Mouse (Mus musculus) urinary bladder, adult 18-20 months (tissue): ENCODE measurements at regions not wholly inside any gene's neighbourhood (a gene's known extent, or its start where the extent isn't known, plus 50 kb on each side); places are given as distances from the start of the nearest gene placed in this dataset.

ENCODE experiments used
- DNase-seq, 2 experiments: peaks; one replicate each; pipeline ENCODE4 v3.0.0; 2022; ENCODE audit warnings: low spot score in 2 of 2, mixed read lengths in 2 of 2

DNA sequence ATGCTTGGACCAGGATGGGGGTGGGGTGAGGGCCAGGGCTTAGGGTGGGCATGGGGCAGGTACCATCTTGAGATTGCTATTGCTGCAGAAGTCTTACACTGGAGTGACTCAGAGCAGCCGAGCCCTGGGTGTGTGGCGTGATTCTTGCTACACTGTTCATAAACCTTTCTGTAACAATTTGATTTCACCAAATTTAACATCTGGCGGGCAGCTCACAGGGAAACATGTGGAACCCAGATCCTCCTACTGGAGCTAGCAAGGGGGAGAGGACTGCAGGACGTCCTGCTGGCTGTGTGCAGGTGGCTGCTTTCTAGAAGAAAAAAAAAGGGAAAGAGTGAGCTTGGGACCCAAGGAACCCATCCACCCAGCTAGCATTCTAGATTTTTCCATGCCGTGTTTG, 719.7 kb downstream of the Vrk1 start:
- no peak for DNase-seq

GRCm38 (mm10) chr12:106732108-106732857, 722.3 kb downstream of the Vrk1 start:
- DNase-seq, result no peak

DNA sequence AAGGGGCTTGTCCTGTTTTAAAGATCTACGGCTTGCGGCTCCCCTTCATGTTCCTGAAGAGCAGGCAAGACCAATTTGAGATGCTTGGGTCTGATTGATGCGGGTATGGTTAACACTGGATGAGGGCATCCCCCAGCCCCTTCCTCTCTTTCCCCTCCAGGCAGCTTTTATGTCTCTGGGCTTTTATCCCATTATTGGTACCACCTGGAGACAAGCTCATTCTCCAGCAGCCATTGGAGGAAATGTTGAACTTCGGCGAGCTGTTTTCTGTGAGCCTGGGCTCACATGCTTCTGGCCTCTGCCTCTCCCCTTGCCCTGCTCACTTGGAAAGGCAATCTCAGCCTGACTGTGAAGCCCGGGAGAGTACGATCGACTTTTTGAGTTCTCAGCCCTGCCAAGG, 738.7 kb downstream of the Vrk1 start:
- no peak for DNase-seq

DNA sequence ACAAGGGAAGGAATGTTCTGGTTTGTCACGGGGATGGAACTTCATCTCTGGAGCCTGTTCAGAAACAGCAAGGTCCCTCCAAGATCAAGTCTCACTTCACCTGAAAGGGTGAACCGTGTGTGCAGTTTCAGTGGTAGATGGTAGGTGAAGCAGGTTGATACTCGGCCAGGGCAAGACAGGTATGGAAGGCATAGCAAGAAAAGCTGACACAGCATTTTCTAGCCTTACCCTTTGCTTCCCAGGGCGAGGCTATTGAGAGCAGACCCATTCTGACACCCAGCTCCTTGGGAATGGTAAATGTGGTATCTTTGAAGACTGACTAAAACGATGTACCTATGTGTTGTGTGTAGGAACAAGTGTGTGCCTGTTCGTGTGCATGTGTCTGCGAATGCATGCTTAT, 724.9 kb upstream of the 3110018I06Rik start:
- no peak for DNase-seq

- DNase-seq, result no peak
Measured at GRCm38 (mm10) chr12:106764516-106764915, 723.9 kb upstream of the 3110018I06Rik start.

- no peak for DNase-seq
Measured at GRCm38 (mm10) chr12:106773536-106773935, 714.9 kb upstream of the 3110018I06Rik start.

DNA sequence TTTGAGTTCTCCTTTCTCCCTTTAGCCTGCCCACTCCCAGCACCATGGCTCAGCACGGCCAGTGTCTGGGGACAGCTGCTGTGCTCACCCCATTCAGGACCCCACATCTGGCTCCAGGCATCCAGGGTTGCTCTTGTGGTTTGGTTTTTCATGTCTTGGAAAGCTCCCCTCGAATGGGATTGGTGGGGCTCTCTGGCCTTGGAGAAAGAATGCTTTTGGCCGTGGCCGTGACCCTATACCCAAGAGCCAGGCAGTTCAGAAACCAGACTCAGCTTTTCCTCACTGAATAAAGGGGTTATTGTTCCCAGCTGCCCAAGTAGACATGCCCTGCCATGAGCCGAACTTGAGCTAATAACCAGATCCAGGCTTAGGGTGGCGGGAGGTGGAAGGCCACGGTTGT, 691.8 kb upstream of the 3110018I06Rik start:
- DNase-seq, result no peak

- DNase-seq, result no peak
Measured at GRCm38 (mm10) chr12:106819736-106820135, 668.7 kb upstream of the 3110018I06Rik start.

DNA sequence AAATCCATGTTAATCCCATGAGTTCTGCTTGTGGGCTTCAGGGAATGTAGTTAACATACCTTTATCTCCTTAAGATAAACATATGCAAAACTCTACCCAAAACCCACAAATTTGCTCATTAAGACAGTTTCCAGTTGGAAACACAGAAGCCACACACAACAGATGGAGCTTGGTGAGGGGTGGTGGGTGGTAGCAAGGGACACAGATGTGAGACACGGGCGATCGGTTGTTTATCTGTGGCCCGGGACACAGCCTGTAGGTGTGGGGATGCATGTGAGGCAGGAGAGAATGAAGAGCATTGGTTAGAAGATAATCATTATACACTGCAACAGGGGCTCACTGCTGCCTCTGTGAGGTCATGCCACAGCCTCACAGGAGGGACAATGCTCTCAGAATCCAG, 666.1 kb upstream of the 3110018I06Rik start:
- DNase-seq, result no peak

DNA sequence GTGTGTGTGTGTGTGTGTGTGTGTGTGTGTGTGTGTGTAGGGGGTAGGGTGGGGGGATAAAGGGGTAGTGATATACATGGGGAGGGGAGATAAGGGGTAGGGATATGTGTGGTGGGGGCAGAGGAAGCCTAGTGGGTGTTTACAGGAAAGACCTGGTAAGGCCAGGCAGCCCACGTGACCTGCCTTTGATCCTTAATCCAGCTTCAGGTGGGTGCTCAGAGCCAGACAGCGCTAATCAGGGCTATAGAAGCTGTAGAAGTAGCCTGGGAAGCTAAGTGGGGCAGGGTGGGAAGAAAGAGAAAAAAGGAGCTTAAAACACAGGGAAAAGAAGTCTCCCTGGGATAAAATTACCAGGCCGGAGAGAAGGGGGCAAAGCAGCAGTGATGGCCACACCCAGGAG, 659.9 kb upstream of the 3110018I06Rik start:
- DNase-seq, result no peak

DNA sequence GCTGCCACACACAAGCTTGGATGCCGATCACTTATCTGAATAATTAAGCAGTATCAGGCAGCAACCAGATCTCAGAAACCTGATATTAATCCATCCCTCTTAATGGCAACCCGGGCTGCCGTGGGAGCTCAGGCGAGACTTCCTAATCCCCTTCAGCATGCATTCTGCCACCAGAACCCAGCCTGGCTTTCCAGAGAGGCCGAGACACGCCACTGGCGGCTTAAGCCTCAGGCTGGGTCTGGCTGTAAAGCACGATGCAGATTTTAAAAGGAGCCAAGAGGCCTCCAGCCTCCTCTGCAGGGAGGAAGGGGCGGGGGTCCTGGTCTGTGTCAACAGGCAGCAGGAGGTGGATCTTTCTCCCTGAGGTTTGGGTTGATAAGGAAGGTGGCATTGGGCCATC, 659.1 kb upstream of the 3110018I06Rik start:
- DNase-seq, result no peak

DNA sequence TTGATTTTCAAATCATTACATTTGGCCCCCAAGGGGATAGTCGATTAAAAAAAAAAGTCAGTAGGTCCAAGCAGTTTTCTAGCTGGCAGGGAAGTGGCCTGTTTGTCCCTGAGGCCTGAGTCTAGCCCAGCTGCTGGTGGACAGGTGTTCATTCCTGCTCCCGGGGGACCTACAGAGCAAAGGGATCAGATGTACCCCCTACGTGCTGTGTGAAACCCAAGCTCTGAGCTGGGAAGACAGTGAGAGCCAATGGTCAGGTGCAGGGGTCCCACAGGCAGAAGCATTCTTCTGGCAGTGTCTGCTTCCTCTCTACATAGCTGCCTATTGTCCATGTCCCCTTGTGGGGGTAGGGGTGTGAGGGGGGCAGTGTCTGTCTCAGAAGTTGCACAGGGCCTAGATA, 653.2 kb upstream of the 3110018I06Rik start:
- DNase-seq, result no peak

- DNase-seq, result no peak
Measured at GRCm38 (mm10) chr12:106839618-106840017, 648.8 kb upstream of the 3110018I06Rik start.

- DNase-seq, result no peak
Measured at GRCm38 (mm10) chr12:106840150-106840651, 648.2 kb upstream of the 3110018I06Rik start.

DNA sequence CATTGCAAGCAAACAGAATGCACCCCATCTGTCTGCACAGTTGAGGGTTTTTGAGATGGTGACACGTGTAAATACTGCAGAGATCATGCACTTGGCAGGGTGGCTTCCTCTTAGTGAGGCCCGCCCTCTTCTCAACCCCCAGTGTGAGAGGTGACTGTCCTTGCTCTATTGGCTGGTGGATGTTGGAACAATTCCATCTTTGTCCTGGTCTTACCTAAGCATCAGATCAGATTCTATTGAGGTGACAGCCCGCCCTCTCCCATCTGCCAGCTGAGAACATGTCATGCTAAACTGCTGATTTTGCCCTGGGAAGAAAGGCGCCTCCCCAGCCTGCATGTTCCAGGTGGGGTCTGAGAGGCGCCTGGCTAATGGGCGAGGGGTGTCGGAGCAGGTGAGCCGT, 646.4 kb upstream of the 3110018I06Rik start:
- DNase-seq, result no peak

GRCm38 (mm10) chr12:106842396-106842795, 646.0 kb upstream of the 3110018I06Rik start:
- no peak for DNase-seq

DNA sequence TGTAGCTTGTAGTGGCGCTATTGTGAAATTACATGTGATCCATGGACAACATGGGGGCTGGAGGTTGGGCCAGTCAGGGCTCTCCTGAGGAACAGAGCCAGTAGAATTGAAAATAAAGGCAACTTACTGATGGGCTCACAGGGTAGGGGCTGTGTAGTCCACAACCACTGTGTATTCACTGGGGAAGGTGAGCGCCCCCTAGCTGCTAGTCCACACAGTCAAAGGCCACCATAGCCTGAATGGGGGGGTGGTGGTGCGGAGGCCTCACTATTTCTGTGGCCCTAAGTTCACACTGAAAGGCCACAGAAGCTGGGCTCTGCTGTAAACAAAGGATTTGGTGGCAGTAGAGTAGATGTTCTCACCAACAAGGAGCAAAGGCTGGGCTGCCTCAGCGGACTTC, 636.8 kb upstream of the 3110018I06Rik start:
- DNase-seq, result no peak

DNA sequence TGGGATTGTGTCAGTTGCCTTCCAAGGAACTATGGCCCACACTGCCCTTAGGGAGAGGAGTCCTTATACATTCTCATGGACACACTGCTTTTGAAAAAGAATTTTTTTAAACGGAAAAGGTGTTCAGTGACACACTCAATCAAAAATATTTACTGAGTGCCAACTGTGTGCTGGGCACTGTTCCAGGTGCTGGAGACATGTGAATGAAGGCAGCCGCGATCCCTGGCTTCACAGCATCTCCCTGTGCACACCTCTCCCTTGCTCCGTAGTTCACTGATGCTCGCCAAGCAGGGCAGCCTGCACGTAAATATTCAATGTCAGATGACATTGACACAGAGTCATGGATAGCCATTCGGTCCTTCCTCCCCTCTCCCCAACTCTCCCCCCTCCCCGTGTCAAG, 635.7 kb upstream of the 3110018I06Rik start:
- DNase-seq, result no peak

GRCm38 (mm10) chr12:106853711-106854240, 634.7 kb upstream of the 3110018I06Rik start:
- DNase-seq, result no peak

DNA sequence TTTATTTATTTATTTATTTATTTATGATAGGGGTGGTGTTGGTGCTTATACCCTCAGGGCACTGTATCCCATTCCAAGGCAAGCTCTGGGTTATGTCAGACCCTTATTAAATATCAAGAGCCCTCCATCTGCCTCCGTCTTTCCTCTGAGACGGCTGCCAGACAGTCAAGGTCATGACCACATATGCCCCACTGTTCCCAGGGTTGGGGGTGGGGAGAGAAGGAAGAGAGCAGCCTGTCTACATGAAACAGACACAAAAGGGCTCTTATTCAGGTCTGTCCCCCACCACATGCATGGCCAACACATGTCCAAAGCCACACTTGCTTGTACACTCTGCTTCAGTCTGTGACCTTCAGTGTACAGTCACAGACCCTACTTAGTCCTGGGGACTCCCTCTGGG, 632.9 kb upstream of the 3110018I06Rik start:
- DNase-seq, result no peak

DNA sequence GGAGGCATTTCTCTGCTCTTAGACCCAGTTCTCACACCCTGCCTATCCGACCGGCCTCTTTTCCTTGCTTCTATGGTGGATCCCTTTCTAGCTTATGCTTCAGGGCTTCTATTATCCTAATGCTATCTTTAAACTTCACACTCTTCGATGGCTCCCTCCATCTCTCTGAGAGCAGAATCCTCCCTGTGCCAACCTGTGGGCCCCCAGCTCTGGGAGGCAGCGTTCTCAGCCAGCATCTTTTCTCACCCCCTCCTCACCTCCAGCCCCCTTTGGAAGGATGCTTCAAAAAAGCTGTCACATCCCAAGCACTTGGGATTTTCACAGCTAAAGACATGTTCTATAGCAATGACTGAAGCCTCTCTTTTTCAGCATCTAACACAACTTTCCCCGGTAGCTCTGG, 626.8 kb upstream of the 3110018I06Rik start:
- DNase-seq, result no peak

DNA sequence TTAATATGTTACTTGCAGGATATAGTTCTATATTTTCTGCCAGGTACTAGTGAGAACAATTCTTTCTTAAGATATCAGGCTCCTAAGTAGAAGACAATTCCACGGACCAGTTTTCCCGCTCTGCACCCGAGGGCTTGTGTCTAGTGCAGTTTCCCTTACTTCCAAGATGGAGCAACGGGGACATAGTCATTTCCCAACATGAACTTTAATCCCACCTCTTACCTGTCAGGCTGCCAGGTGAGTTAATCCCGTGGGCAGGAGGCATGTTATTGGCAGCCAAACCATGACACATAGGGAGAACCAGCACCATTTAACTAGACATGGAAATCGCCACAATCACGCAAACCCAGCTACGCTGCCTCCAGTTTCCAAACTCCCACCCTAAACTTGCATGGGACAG, 624.4 kb upstream of the 3110018I06Rik start:
- DNase-seq, result no peak

DNA sequence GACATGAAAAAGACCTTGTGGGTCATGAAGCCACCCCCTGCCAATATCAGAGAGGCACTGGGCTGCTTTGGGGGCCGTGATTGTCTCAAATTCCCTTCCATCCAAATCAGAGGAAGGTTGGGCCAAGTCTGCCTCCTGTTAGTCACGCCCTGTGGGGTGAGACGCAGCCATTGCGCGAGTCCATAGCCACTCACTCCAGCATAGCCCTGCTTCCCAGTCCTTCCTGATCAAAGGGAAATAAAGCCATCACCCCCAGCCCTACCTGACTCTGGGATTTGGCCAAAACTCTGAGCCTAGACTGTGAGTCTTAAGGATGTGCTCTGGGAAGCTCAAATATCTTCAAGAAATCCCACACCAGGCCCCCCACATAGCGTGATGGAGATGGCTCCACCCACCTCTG, 620.4 kb upstream of the 3110018I06Rik start:
- no peak for DNase-seq

DNA sequence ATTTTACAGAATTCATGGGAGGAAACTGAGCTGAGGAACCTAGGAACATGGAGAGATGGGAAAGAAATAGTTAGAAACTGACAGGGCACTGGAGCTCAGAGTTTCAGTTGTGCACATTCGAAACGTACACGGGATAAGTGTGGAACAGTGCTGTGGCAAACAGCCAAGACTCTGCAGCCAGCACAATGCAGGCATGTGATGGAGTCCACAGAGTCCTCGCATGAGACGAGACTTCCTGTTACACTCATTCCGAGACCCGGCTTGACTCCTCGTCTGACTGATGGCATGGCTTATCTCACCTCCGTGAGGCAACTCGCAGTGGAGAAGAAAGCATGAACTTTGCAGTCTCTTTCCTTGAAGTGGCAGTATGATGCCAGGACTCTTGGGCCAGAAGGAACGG, 617.0 kb upstream of the 3110018I06Rik start:
- no peak for DNase-seq
